Mouse (Mus musculus) right cerebral cortex, postnatal 4 days (tissue): Measurements from ENCODE around the gene Rhebl1.
A peak's percentile ranks its signal among the peaks of the same experiment; 100 is the strongest.

Experiments
- DNase-seq: peaks from one replicate; pipeline ENCODE4 v3.0.0-alpha.2; 2022

Rhebl1 gene

DNA sequence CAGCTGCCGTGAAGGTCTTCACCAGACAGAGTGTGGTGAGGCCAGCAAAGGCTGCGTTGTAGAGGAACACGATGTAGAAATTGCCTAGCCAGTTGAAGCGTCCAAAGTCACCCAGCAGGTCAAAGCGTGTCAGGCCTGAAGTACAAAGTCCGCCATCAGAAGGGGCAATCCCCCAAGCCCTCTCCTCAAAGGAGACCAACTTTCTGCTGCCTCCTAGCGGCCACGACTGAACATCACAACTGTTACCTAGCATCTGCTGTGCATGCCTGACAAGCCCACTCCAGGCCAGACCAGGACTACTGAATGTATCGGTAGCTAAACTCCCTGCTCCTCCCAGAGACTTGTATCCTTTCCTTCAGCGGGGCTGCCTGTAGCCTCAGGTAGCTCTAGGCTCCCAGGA is 10.4 kb upstream of the Rhebl1 start:
- DNase-seq = peak; percentile 58

DNA sequence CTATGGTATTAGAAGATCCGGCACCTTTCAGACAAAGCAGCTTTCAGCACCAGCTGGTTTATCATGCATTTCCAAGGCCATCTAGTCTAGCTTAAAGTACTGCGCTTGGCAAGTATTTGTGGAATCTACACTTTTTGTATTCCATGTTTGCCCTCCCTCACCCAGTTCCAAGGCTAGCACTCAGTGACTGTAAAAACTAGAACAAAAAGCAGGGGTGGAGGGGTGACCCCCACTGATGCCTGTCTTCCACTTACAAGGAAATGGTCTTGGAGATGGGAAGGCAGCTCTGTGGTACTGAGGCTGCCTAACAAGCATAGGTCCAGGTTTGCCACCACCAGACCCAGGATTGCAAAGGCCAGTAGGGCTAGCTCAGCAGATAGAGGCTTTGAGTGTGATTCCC is 8.3 kb upstream of the Rhebl1 start:
- DNase-seq = no peak

- DNase-seq = no peak
These were observed 7.2 kb upstream of the Rhebl1 start for GRCm38 (mm10) chr15:98901530-98901929.

GRCm38 (mm10) chr15:98897928-98898800 is 3.8 kb upstream of the Rhebl1 start, which contains the start of gene Dhh:
Gene Dhh (minus strand): TSS chr15:98898540.
- no peak for DNase-seq

- DNase-seq = no peak
These were observed 3.2 kb upstream of the Rhebl1 start for GRCm38 (mm10) chr15:98897495-98897894.

DNA sequence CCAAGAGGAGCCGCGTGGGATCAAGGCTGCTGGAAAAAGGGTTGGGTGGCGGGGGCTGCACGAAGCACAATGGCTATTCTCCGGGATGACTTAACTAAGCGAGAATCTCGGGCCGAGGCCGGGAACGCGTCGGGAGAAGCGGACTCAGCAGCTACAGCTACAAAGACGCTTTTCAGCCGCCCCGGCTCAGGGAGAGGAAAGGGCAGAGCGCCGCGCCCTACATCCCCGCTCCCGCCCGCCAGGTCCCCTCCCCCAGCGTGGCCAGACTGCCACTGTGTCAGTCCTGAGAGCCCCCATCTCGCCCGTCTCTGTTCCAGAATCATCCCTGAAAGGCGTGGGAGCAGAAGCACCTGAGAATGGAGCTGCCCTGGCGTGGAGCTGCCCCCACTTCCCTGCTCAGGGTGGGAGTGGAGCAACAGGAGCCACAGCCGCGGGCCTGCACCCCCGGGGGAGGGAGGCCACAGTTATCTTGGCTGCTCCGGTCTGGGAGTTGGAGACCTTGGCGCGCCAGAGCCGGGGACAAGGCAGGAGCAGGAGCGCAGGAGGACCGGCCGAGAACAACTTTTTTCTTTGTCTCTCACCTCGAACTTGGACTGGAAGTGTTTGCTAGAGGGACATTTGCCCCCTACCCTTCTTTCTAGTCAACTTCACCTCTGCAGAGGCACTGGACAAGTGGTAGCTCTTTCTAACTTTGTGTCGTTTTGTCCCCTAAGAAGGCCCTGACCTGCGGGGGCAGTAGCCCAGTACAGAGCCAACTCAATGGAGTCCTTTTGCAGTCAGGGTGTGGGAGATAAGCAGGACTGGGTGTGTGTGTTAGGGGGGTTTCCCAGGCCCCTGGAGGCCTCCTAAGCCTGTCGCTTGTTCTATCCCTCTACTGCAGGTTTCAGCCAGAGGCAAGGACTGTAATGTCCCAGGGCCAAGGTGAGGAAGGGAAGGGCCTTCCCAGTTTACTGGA is 1.6 kb upstream of the Rhebl1 start:
- DNase-seq = peak; percentile 29

DNA sequence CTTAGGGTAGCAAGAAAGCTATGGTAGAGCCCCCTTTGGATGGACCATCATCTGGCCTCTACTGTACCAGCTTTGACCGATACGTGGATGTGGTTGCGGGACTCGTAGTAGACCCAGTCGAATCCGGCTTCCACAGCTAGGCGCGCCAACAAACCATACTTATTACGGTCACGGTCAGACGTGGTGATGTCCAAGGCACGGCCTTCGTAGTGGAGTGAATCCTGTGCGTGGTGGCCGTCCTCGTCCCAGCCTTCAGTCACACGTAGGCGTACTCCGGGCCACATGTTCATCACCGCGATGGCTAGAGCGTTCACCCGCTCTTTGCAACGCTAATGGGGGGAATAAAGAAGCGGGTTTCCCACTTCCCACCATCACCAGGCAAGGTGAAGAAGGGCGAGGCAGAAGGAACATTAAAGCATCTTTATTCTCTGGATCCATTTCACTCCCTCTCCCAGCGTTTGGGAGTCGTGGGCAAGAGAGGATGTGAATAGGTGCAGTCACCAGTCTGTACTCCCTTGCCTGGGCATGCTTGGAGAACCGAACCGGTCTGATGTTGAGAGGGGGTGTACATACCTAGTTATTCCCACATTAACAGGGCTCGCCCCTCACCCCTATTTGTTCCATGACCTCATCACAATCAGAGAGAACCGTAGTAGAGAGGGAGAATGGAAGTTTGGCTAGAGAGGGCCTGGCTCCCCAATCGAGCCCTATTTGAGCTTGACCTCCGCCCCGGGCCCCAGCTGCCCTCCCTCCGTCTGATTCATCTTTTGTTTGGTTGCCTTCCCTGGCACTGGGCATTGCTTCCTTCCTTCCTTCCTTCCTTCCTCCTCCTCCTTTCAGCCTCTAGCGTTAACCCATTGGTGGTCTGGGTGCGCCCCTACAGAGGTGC is 650 bp upstream of the Rhebl1 start:
- DNase-seq = no peak

DNA sequence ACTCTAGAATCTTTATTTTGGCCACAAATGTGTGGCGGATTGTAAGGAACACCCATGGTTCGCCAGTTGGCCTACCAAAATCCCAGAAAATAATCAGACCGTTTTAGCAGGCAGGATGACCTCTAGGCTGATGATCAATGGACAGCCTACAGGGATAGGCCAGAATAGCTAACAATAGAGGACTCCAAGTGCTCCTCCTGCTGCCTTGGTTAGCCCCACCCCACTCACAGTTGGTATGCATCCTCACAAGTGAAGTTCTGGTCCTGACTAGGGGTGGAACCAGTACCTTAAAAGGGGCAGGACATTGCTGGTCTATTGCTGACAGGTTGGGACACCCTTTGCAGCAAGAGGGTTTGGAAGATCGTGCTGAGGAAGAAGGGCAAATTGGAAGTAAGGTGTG is 1.3 kb downstream of the Rhebl1 start:
- DNase-seq = no peak

- DNase-seq = no peak
These were observed 2.3 kb downstream of the Rhebl1 start for GRCm38 (mm10) chr15:98891907-98892606.

GRCm38 (mm10) chr15:98891198-98891742 is 3.1 kb downstream of the Rhebl1 start:
- DNase-seq = no peak

DNA sequence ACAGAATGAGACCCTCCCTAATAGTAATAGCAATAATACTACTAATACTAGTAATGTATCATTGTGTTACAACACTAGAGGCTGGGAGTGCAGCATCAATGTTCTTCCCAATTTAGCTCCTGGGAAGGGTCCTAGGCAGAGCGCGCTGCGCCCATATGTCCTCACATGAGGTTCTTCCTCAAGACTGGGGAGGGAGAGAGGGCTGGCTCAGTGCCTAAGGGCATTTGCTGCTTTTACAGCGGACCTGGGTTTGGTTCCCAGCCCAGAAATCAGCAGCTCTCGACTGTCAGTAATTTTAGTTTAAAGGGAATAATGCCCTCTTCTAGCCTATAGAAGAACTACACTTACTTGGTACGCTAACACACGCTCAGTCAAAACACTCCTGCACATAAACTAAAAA is 6.8 kb downstream of the Rhebl1 start:
- DNase-seq = no peak

DNA sequence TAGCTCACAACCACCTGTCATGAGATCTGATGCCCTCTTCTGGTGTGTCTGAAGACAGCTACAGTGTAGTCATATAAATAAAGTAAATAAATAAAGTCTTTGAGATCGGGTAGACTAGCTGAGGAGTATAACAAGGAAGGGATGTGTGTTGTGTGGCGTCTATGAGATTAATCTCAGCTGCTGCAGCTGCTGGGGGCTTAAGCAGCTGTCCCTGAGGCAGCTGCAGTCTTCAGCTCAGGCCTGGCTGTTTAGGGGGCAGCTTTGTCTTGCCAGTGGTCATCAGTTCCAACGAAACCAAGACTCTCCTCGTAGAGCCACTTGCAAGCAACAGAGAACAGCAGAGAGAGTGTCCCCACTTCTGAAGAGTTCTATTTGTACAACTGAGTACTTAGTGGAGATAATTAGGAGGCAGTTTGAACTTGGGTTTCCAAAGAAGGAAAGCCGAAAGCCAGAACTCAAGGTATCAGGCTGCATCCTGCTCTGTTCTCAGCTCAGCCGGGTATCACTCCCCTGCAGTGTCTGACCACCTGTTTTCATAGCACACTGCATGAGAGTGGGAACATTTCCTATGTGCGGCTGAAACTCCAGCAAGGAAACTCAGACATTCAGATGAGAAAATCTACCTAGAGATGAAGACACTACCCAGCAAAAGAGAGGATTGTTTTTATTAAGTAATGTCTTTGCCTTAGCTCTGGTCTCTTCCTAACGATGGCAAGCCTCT is 7.5 kb downstream of the Rhebl1 start:
- no peak for DNase-seq

DNA sequence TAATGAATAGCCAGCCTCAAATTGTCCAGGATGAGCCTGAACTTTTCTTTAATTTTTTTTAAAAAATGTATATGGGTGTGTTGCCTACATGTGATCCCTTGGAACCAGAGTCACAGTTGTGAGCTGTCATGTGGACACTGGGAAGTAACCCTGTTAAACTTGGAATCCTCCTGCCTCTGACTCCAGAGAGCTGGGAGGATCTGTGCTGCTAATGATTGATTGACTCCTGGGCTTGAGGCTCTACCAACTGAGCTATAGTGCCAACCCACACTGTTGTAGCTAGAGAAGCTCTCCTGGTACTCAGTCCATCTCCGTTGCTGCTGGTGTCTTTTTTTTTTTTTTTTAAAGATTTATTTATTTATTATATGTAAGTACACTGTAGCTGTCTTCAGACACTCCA is 10.2 kb downstream of the Rhebl1 start:
- DNase-seq = no peak

DNA sequence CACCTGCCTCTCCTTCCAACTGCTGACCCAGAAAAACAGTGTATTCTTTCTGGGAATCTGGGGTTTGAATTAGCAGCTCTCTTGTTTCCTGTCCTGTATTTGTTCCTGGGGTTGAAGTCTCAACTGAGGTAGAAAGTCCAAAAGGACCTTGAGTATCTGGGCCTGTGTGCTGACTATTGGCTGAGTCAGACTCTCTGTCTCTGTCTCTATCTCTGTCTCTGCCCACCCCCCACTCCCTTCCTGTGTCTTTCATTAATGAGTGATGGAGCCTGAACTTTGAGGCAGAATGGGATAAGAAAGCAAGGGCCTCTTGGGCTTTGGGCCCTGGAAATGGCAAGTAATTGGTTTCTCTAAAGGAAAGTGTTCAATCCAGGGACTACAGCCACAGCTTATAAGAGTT is 10.7 kb downstream of the Rhebl1 start:
- no peak for DNase-seq

- no peak for DNase-seq
These were observed 12.7 kb downstream of the Rhebl1 start for GRCm38 (mm10) chr15:98881656-98882008.

GRCm38 (mm10) chr15:98880978-98881655 is 13.2 kb downstream of the Rhebl1 start:
- peak; percentile 81 for DNase-seq

- DNase-seq = peak; percentile 44
These were observed 17.0 kb downstream of the Rhebl1 start for GRCm38 (mm10) chr15:98877331-98877730.

DNA sequence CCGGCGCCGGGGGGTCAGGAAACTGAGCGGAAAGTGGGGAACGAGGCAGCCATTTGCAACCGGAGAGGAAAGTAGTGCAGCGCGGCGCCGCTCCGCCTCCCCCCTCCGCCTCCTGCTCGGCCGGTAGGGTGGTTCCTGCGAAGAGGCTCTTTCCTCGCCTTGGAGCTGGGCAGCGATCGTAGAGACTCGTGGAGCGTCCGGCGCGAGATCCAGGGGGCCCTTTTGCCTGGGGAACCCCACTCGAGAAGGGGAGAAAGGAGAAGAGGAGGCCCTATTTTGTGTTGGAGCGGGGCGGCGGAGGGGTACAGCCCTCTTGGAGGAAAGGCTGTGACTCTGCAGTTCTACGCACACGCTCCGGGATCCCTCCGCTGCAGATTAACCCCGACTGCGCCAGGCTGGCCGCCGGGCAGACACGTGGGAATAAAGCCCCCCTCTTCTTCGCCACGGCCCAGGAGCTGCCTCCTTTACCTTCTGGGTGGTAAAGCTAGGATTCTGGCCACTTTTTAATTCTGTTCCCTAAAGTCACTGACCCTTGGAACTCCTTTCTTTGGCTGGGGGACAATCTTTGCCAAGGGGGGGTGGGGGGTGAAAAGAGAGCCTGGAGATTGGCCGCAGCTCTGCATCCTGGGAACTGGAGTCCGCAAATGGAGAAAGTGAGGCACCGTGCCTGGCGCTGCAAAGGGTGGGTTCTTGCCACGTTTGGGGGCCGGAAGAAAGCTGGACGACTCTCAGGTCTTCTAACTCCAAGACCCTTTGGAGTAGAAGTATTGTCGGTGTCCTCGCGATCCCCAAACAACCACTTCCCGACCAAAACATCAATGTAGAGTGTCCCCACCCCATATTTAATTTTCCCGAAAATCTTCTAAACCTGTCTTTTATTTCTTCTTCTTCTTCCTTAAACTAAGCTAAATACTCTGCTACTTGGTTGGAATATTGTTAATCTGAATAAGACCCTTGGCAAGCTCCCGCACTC is 22.1 kb downstream of the Rhebl1 start:
- peak; percentile 91 for DNase-seq
